In the genomic region with DNA sequence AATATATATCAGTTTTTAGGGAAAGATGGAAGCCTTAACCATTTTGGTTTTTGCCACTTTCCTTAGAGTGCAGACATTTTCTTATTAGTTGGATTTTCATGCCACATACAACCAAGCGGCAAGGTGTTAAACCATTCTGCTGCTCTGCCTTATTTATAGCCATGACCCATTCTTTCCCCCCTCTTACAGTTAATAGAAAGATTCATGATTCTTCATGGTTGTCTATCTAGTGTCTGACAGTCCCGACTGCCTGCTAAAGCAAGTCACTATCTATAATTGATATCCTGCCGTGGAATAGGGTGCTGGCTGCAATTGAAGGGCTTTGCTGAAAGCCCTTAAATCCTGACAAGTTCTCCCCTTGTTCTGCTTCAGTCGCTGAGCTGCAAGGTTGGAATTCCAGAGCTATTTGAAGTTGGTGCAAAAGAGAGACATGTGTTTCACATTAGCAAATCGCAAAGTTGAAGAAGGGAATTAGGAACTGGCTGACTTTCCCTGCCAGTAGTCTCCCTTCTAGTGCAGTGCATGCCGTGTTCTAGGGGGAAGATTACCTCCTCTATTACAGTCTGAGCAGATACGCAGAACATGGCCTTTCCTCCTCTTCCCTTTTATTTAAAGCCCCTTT, we compare ENCODE assay signal across 13 mouse cellular contexts.
DNase-seq lines count a peak whose midpoint lies in the region; ATAC-seq lines count a peak whose summit lies in the region.
"Had no signal": no experiment of that assay in that cellular context is flagged by ENCODE, and none has a peak within 500 bp of the region (broad histone marks: within the 10 kb centered on the region; RNA-seq: fewer than 3 reads in every experiment).

No protein-coding gene starts in this region.

- peaks cover 21% of the 10 kb centered on the region; the same call in 1 of the 2 replicates for H3K4me1 ChIP-seq in hindbrain, embryonic 10.5 days (replicated peaks)
- 0 out of 2 replicates have a peak, but pooled peaks cover 5% of the 10 kb centered on the region for H3K4me1 ChIP-seq in hindbrain, embryonic 13.5 days (replicated peaks)
- peaks cover 6% of the 10 kb centered on the region for H3K4me1 ChIP-seq in neural tube, embryonic 15.5 days
- H3K4me1 ChIP-seq in forebrain, embryonic 16.5 days (replicated peaks; ENCODE audit: control insufficient read depth, insufficient read depth, low read length), result no peaks in the 10 kb centered on the region
- H3K4me1 ChIP-seq: intestine, embryonic 15.5 days had no signal

- WGBS in hindbrain, embryonic 10.5 days, result 43% methylated on average over 7 of the region's 7 CpGs
- WGBS in hindbrain, embryonic 13.5 days, result 39% methylated on average over 7 of the region's 7 CpGs
- 26% methylated on average over 7 of the region's 7 CpGs for WGBS in neural tube, embryonic 15.5 days
- WGBS in forebrain, embryonic 16.5 days, result 52% methylated on average over 7 of the region's 7 CpGs

- H3K27me3 ChIP-seq in hindbrain, embryonic 10.5 days (ENCODE audit: insufficient read depth, poor library complexity, severe bottlenecking), result no peaks in the 10 kb centered on the region
- no peaks in the 10 kb centered on the region for H3K27me3 ChIP-seq in hindbrain, embryonic 13.5 days
- H3K27me3 ChIP-seq in neural tube, embryonic 15.5 days (replicated peaks), result no peaks in the 10 kb centered on the region
- H3K27me3 ChIP-seq in forebrain, embryonic 16.5 days (replicated peaks; ENCODE audit: control insufficient read depth, insufficient read depth, low read length), result no peaks in the 10 kb centered on the region
- H3K27me3 ChIP-seq: intestine, embryonic 15.5 days had no signal

- ATAC-seq in hindbrain, embryonic 13.5 days (ENCODE audit: low FRiP score), result no peak
- ATAC-seq in neural tube, embryonic 15.5 days (ENCODE audit: low FRiP score), result no peak
- ATAC-seq in forebrain, embryonic 16.5 days, result no peak; the same call in 1 of the 2 replicates
- ATAC-seq: intestine, embryonic 15.5 days had no signal

- no peak for DNase-seq in hindbrain, embryonic 10.5 days (ENCODE audit: low spot score)
- peak; percentile 26 for DNase-seq in neural tube, embryonic 10.5 days (ENCODE audit: extremely low spot score, low spot score)
- peak; percentile 12 for DNase-seq in heart, postnatal 4 days
- DNase-seq in thymus, postnatal 25 days, result no peak
- DNase-seq in thymus, postnatal 14 days, result no peak
- DNase-seq: gastrocnemius, postnatal 10 days; spleen, adult 18-20 months; thymus, postnatal 36 days had no signal

- H3K27ac ChIP-seq in hindbrain, embryonic 10.5 days, result 0 out of 2 replicates have a peak overlapping the region, but pooled peaks have one; percentile 1
- no peak overlapping the region for H3K27ac ChIP-seq in hindbrain, embryonic 13.5 days
- no peak overlapping the region for H3K27ac ChIP-seq in neural tube, embryonic 15.5 days (replicated peaks)
- H3K27ac ChIP-seq in forebrain, embryonic 16.5 days (ENCODE audit: low read length), result no peak overlapping the region
- H3K27ac ChIP-seq: intestine, embryonic 15.5 days; macrophage had no signal

- peaks cover 68% of the 10 kb centered on the region for H3K36me3 ChIP-seq in hindbrain, embryonic 10.5 days
- no peaks in the 10 kb centered on the region; the same call in 1 of the 2 replicates for H3K36me3 ChIP-seq in hindbrain, embryonic 13.5 days
- H3K36me3 ChIP-seq in neural tube, embryonic 15.5 days, result no peaks in the 10 kb centered on the region
- no peaks in the 10 kb centered on the region for H3K36me3 ChIP-seq in forebrain, embryonic 16.5 days (ENCODE audit: control insufficient read depth, insufficient read depth)
- H3K36me3 ChIP-seq: intestine, embryonic 15.5 days had no signal

- no peak overlapping the region for H3K4me3 ChIP-seq in hindbrain, embryonic 10.5 days
- no peak overlapping the region for H3K4me3 ChIP-seq in hindbrain, embryonic 13.5 days
- no peak overlapping the region for H3K4me3 ChIP-seq in neural tube, embryonic 15.5 days (replicated peaks)
- no peak overlapping the region for H3K4me3 ChIP-seq in forebrain, embryonic 16.5 days (replicated peaks; ENCODE audit: low read length)
- H3K4me3 ChIP-seq: intestine, embryonic 15.5 days had no signal

- no peaks in the 10 kb centered on the region for H3K9me3 ChIP-seq in hindbrain, embryonic 10.5 days
- H3K9me3 ChIP-seq in hindbrain, embryonic 13.5 days, result no peaks in the 10 kb centered on the region
- no peaks in the 10 kb centered on the region for H3K9me3 ChIP-seq in neural tube, embryonic 15.5 days (replicated peaks)
- H3K9me3 ChIP-seq in forebrain, embryonic 16.5 days (ENCODE audit: control insufficient read depth, low read length), result no peaks in the 10 kb centered on the region
- H3K9me3 ChIP-seq: intestine, embryonic 15.5 days had no signal

- H3K4me2 ChIP-seq in hindbrain, embryonic 13.5 days, result no peak overlapping the region
- no peak overlapping the region for H3K4me2 ChIP-seq in neural tube, embryonic 15.5 days
- H3K4me2 ChIP-seq in forebrain, embryonic 16.5 days (ENCODE audit: low read length), result no peak overlapping the region
- H3K4me2 ChIP-seq: intestine, embryonic 15.5 days had no signal

- H3K9ac ChIP-seq in hindbrain, embryonic 13.5 days, result no peak overlapping the region
- no peak overlapping the region for H3K9ac ChIP-seq in neural tube, embryonic 15.5 days (replicated peaks)
- H3K9ac ChIP-seq in forebrain, embryonic 16.5 days (replicated peaks; ENCODE audit: low read depth, low read length), result no peak overlapping the region
- H3K9ac ChIP-seq: intestine, embryonic 15.5 days had no signal

Comparison
In these comparisons a context has a peak if more than half of its experiments do, and no peak if none do; other contexts are left out.
1. DNase-seq: peak in neural tube, embryonic 10.5 days (single experiment) and heart, postnatal 4 days (single experiment); none in hindbrain, embryonic 10.5 days (single experiment), thymus, postnatal 25 days (single experiment) and thymus, postnatal 14 days (single experiment).